Mouse (Mus musculus) neural tube, postnatal 0 days (tissue): Measurements from ENCODE around the gene Ckb. TPM values are rescaled to one million over a fixed set of nuclear protein-coding genes. Genes with fewer than 3 reads are reported as not detected.

Experiments
- polyA plus RNA-seq: library from polyadenylated mRNA; unstranded; fragments of >200 nt; fragmentation: Nextera tagmentation; extraction: Ambion mirVana; gene quantifications from 2 replicates; pipeline ENCODE4 v1.2.1, GENCODE M21; 2015

Ckb gene
- 2,536 and 2,559 TPM in 2 replicates for polyA plus RNA-seq

GRCm38 (mm10) chr12:111672176-111672575, at the start of gene Ckb:
Gene Ckb, minus strand, starts transcription at chr12:111672338.

GRCm38 (mm10) chr12:111713004-111713651, 41.0 kb upstream of the Ckb start, which contains the start of the genes Bag5 and Apopt1:
Gene Bag5, minus strand, starts transcription at chr12:111713257.
Gene Apopt1, plus strand, starts transcription at chr12:111713261.

GRCm38 (mm10) chr12:111677882-111678669, 5.9 kb upstream of the Ckb start, which contains the start of gene Trmt61a:
Gene Trmt61a, plus strand, starts transcription at chr12:111678105.

Other genes starting within 250 kb of the Ckb start
- gene Tnfaip2, start 229.9 kb downstream of the Ckb start, polyA plus RNA-seq: 1.8 and 1.9 TPM in 2 replicates
- gene Gm266, start 186.5 kb downstream of the Ckb start, polyA plus RNA-seq: 12.5 and 12.6 TPM in 2 replicates
- gene Eif5, start 134.3 kb downstream of the Ckb start, polyA plus RNA-seq: 531 and 630 TPM in 2 replicates
- gene Mark3, start 97.8 kb downstream of the Ckb start, polyA plus RNA-seq: 51.5 and 51.6 TPM in 2 replicates
- 8.8 and 9.4 TPM in 2 replicates for gene Trmt61a, start 5.8 kb upstream of the Ckb start, polyA plus RNA-seq
- gene Bag5, start 40.9 kb upstream of the Ckb start, polyA plus RNA-seq: 52.4 and 57.5 TPM in 2 replicates
- gene Apopt1, start 40.9 kb upstream of the Ckb start, polyA plus RNA-seq: 61.1 and 66.1 TPM in 2 replicates
- 467 and 538 TPM in 2 replicates for gene Klc1, start 86.5 kb upstream of the Ckb start, polyA plus RNA-seq
- gene Xrcc3, start 141.5 kb upstream of the Ckb start, polyA plus RNA-seq: 2.2 and 3.4 TPM in 2 replicates
- 56.6 and 60.5 TPM in 2 replicates for gene Zfyve21, start 141.8 kb upstream of the Ckb start, polyA plus RNA-seq
- 34.5 and 35.6 TPM in 2 replicates for gene Ppp1r13b, start 235.8 kb upstream of the Ckb start, polyA plus RNA-seq